Mouse (Mus musculus): ENCODE measurements around the gene Snx4. TPM values are rescaled to one million over a fixed set of nuclear protein-coding genes. Genes with fewer than 3 reads are reported as not detected.

Gene Snx4
- polyA plus RNA-seq, 1 experiment from 2014 or later, result 83.0 TPM

DNA sequence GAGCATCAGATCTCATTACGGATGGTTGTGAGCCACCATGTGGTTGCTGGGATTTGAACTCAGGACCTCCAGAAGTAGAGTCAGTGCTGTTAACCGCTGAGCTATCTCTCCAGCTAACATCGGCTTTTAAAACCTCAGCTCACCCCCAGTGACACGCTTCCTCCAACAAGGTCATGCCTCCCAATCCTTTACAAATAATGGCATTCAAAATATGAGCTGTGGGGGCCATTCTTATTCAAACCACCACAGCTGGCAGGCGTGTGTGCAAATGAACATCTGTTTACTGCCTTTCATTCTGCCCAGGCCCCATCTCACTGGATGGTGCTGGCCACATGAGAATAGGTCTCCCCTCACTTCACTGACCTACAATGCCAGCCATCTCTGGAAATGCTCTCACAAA is 4.7 kb upstream of the Snx4 start:
- H3K27ac ChIP-seq, result no peak overlapping the region
- no peak overlapping the region for H3K4me3 ChIP-seq
- H3K9me3 ChIP-seq (replicated peaks), result no peaks in the 10 kb centered on the region
- H3K4me1 ChIP-seq, result no peaks in the 10 kb centered on the region
- ATAC-seq (ENCODE audit: low FRiP score), result no peak
- peaks cover 23% of the 10 kb centered on the region for H3K36me3 ChIP-seq
- H3K27me3 ChIP-seq, result no peaks in the 10 kb centered on the region
- H3K4me2 ChIP-seq (replicated peaks), result no peak overlapping the region
- WGBS, result 87% methylated on average over 5 of the region's 5 CpGs
- no peak overlapping the region for H3K9ac ChIP-seq

DNA sequence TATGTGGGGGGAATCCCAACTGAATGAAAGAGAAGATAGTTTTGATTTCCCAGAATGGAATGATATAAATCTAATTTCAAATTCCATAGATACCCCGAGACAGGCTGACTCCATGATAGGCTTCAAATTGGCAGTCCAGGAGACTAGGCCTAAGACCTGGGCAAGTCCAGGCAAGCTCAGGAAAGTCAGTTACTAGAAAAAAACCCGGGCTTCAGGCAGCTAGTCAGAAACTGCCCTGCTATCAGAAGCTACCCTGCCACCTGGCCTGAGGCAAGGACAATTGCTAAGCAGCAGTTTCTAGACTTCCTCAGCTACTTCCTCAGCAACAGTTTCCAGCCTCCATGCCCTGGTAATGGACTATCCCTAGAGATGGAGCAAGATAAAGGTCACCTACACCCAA is 4.2 kb upstream of the Snx4 start:
- Histone ChIP-seq H3K27ac (no peak overlapping the region), H3K4me3 (no peak overlapping the region), H3K36me3 (peaks cover 18% of the 10 kb centered on the region), H3K4me1 (peaks cover 1% of the 10 kb centered on the region), H3K9ac (no peak overlapping the region), H3K4me2 (replicated peaks) (no peak overlapping the region), H3K27me3 (no peaks in the 10 kb centered on the region), H3K9me3 (replicated peaks) (no peaks in the 10 kb centered on the region)
- 80% methylated on average over 2 of the region's 2 CpGs for WGBS
- no peak for ATAC-seq (ENCODE audit: low FRiP score)

GRCm38 (mm10) chr16:33250651-33251120 is 556 bp upstream of the Snx4 start:
- no peaks in the 10 kb centered on the region for H3K36me3 ChIP-seq
- H3K9ac ChIP-seq, result peak overlapping the region; percentile 94
- peaks cover 16% of the 10 kb centered on the region for H3K4me1 ChIP-seq
- WGBS, result 24% methylated on average over 9 of the region's 9 CpGs
- no peaks in the 10 kb centered on the region for H3K9me3 ChIP-seq (replicated peaks)
- peak overlapping the region; percentile 85 for H3K27ac ChIP-seq
- H3K4me2 ChIP-seq (replicated peaks), result peak overlapping the region; percentile 76
- ATAC-seq (ENCODE audit: low FRiP score), result no peak
- H3K4me3 ChIP-seq, result peak overlapping the region; percentile 96
- no peaks in the 10 kb centered on the region for H3K27me3 ChIP-seq

DNA sequence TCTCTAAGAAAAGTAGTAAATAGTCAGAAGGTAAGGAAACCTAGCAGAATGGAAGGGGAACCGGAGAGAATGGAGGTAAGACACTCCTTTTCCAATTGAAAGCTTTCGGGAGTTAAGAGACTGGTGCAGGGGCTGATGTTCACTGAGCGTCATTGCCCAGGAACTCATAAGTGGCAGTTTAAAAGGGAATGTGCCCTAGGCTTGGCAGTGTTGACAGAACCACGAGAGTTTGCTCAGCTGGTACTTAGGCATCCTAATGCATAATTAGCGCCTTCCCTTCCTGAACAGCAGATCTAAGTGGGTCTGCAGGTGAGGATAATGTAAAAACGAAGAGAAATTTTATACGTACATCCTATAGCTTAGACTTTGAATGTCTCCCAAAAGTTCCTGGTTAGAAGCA is 4.4 kb downstream of the Snx4 start:
- H3K27me3 ChIP-seq, result no peaks in the 10 kb centered on the region
- no peak for ATAC-seq (ENCODE audit: low FRiP score)
- H3K4me1 ChIP-seq, result peaks cover 18% of the 10 kb centered on the region
- H3K4me3 ChIP-seq, result no peak overlapping the region
- no peak overlapping the region for H3K27ac ChIP-seq
- H3K4me2 ChIP-seq (replicated peaks), result no peak overlapping the region
- no peaks in the 10 kb centered on the region for H3K36me3 ChIP-seq
- no peak overlapping the region for H3K9ac ChIP-seq
- WGBS, result 88% methylated on average over 7 of the region's 7 CpGs
- H3K9me3 ChIP-seq (replicated peaks), result no peaks in the 10 kb centered on the region

DNA sequence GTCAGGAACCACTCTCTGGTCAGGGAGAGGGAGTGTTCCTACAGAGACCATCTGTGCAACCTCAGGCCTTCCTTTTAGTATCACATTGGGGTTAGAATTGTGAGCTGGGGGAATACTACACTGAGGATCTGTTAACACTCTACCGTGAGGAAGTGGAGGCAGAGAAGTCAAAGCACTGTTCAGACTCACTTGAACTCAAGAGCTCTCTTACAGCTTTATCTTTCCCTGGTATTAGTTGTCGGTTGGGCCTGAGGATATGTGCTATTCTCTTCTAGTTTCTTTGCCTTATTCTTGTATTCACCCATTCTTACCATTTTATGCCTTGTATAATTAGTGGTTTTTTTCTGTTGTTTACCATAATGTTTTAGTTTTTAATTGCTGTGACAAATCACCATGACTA is 7.3 kb downstream of the Snx4 start:
- H3K27ac ChIP-seq, result no peak overlapping the region
- H3K4me3 ChIP-seq, result no peak overlapping the region
- 87% methylated on average over 2 of the region's 2 CpGs for WGBS
- no peaks in the 10 kb centered on the region for H3K9me3 ChIP-seq (replicated peaks)
- no peaks in the 10 kb centered on the region for H3K36me3 ChIP-seq
- ATAC-seq (ENCODE audit: low FRiP score), result no peak
- H3K27me3 ChIP-seq, result no peaks in the 10 kb centered on the region
- H3K9ac ChIP-seq, result no peak overlapping the region
- H3K4me2 ChIP-seq (replicated peaks), result no peak overlapping the region
- H3K4me1 ChIP-seq, result 0 out of 2 replicates have a peak, but pooled peaks cover 2% of the 10 kb centered on the region

DNA sequence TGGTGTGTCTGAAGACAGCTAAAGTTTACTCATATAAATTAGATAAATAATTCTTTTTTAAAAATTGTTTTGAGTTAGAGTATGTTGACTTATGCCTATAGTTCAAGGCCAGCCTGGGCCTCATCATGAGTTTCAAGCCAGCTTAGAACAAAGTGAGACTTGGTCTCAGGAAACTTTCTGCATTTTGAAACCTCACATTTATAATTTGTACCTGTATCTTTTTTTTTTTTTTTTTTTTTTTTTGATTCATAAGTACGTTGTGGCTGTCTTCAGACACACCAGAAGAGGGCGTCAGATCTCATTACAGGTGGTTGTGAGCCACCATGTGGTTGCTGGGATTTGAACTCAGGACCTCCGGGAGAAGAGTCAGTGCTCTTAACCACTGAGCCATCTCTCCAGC is 8.6 kb downstream of the Snx4 start:
- no peaks in the 10 kb centered on the region for H3K27me3 ChIP-seq
- no peak overlapping the region for H3K4me2 ChIP-seq (replicated peaks)
- H3K4me3 ChIP-seq, result no peak overlapping the region
- H3K27ac ChIP-seq, result no peak overlapping the region
- 81% methylated on average over 3 of the region's 3 CpGs for WGBS
- H3K4me1 ChIP-seq, result 0 out of 2 replicates have a peak, but pooled peaks cover 2% of the 10 kb centered on the region
- H3K36me3 ChIP-seq, result peaks cover 6% of the 10 kb centered on the region
- no peak for ATAC-seq (ENCODE audit: low FRiP score)
- no peak overlapping the region for H3K9ac ChIP-seq
- H3K9me3 ChIP-seq (replicated peaks), result no peaks in the 10 kb centered on the region

GRCm38 (mm10) chr16:33260825-33261224 is 9.6 kb downstream of the Snx4 start:
- Histone ChIP-seq H3K27me3 (no peaks in the 10 kb centered on the region), H3K9ac (no peak overlapping the region), H3K9me3 (replicated peaks) (no peaks in the 10 kb centered on the region), H3K4me3 (no peak overlapping the region), H3K27ac (no peak overlapping the region), H3K4me1 (0 out of 2 replicates have a peak, but pooled peaks cover 2% of the 10 kb centered on the region), H3K36me3 (peaks cover 14% of the 10 kb centered on the region), H3K4me2 (replicated peaks) (no peak overlapping the region)
- 90% methylated on average over 8 of the region's 8 CpGs for WGBS
- ATAC-seq (ENCODE audit: low FRiP score), result no peak

GRCm38 (mm10) chr16:33261584-33262061 is 10.4 kb downstream of the Snx4 start:
- H3K4me3 ChIP-seq, result no peak overlapping the region
- H3K36me3 ChIP-seq, result peaks cover 21% of the 10 kb centered on the region
- no peak overlapping the region for H3K4me2 ChIP-seq (replicated peaks)
- no peak overlapping the region for H3K9ac ChIP-seq
- H3K4me1 ChIP-seq, result 0 out of 2 replicates have a peak, but pooled peaks cover 2% of the 10 kb centered on the region
- 89% methylated on average over 2 of the region's 2 CpGs for WGBS
- no peak for ATAC-seq (ENCODE audit: low FRiP score)
- H3K9me3 ChIP-seq (replicated peaks), result no peaks in the 10 kb centered on the region
- H3K27ac ChIP-seq, result no peak overlapping the region
- H3K27me3 ChIP-seq, result no peaks in the 10 kb centered on the region

DNA sequence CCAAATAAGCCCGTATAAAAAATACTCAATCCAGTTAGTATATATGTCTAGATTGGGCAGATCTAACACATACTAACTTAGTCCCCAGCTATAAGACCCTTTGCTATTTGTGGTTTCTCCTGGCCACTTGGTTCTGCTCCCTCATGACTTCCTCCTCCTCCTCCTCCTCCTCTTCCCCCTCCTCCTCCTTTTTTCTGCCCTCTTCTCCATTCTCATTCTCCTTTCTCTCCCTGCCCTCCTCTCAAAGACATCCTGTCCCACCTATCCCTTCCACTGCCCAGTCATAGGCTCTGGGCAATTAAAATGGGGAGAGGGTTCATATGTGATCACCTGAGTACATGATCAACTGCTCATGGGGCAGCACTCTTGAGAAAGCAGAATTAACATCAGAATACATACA is 10.9 kb downstream of the Snx4 start:
- 0 out of 2 replicates have a peak, but pooled peaks cover 2% of the 10 kb centered on the region for H3K4me1 ChIP-seq
- H3K9ac ChIP-seq, result no peak overlapping the region
- H3K4me3 ChIP-seq, result no peak overlapping the region
- no peak for ATAC-seq (ENCODE audit: low FRiP score)
- no peak overlapping the region for H3K4me2 ChIP-seq (replicated peaks)
- H3K27ac ChIP-seq, result no peak overlapping the region
- no peaks in the 10 kb centered on the region for H3K27me3 ChIP-seq
- 100% methylated on average over 1 of the region's 1 CpGs for WGBS
- peaks cover 23% of the 10 kb centered on the region for H3K36me3 ChIP-seq
- H3K9me3 ChIP-seq (replicated peaks), result no peaks in the 10 kb centered on the region

DNA sequence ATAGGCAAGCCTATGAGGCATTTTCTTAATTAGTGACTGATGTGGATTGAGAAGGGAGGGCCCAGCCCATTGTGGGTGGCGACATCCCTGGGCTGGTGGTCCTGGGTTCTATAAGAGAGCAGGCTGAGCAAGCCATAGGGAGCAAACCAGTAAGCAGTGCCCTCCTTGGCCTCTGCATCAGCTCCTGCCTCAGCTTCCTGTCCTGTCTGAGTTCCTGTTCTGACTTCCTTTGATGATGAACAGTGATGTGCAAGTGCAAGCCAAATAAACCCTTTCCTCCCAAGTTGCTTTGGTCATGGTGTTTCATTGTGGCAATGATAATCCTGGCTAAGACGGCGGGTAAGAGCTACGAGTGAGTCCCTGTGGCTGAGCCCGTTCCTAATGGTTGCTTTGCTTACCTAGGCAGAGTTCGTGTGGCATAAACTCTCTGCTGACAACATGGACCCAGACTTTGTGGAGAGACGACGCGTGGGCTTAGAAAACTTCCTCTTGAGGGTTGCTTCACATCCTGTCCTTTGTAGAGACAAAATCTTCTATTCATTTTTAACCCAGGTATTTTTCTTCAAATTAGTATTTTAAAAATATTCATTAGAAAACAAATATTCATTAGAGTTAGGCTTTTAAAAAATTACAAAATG is 16.5 kb downstream of the Snx4 start:
- WGBS, result 94% methylated on average over 9 of the region's 9 CpGs
- Histone ChIP-seq H3K36me3 (peaks cover 61% of the 10 kb centered on the region), H3K27me3 (no peaks in the 10 kb centered on the region), H3K27ac (no peak overlapping the region), H3K4me3 (no peak overlapping the region), H3K9me3 (replicated peaks) (no peaks in the 10 kb centered on the region), H3K4me1 (no peaks in the 10 kb centered on the region), H3K9ac (no peak overlapping the region), H3K4me2 (replicated peaks) (no peak overlapping the region)
- no peak for ATAC-seq (ENCODE audit: low FRiP score)

GRCm38 (mm10) chr16:33271824-33272223 is 20.6 kb downstream of the Snx4 start:
- H3K9ac ChIP-seq, result no peak overlapping the region
- 89% methylated on average over 4 of the region's 4 CpGs for WGBS
- ATAC-seq (ENCODE audit: low FRiP score), result no peak
- H3K27ac ChIP-seq, result no peak overlapping the region
- no peak overlapping the region for H3K4me3 ChIP-seq
- peaks cover 65% of the 10 kb centered on the region for H3K36me3 ChIP-seq
- H3K27me3 ChIP-seq, result no peaks in the 10 kb centered on the region
- no peaks in the 10 kb centered on the region for H3K4me1 ChIP-seq
- no peaks in the 10 kb centered on the region for H3K9me3 ChIP-seq (replicated peaks)
- H3K4me2 ChIP-seq (replicated peaks), result no peak overlapping the region

- no peak for ATAC-seq (ENCODE audit: low FRiP score)
- WGBS, result 91% methylated on average over 1 of the region's 1 CpGs
- Histone ChIP-seq H3K27ac (no peak overlapping the region), H3K9me3 (replicated peaks) (no peaks in the 10 kb centered on the region), H3K9ac (no peak overlapping the region), H3K36me3 (peaks cover 65% of the 10 kb centered on the region), H3K4me2 (replicated peaks) (no peak overlapping the region), H3K4me3 (no peak overlapping the region), H3K4me1 (no peaks in the 10 kb centered on the region), H3K27me3 (no peaks in the 10 kb centered on the region)
These were observed 31.8 kb downstream of the Snx4 start for GRCm38 (mm10) chr16:33283079-33283478.

DNA sequence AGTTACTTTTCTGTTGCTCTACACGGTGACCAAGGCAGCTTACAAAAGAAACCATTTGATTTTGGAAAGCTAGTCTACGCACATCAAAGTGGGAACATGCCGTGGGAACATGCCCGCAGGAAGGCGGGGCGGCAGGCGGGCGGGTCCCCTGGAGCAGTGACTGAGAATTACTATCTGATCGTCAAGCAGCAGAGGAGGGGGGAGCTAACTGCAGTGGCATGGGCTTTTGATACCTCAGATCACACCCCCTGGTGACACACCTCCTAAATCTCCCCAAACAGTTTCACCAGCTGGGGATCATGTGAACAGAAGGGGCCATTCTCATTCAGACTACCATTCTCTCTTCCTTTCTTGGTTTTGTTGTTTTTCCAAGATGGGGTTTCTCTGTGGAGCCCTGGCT is 37.3 kb downstream of the Snx4 start:
- Histone ChIP-seq H3K9me3 (replicated peaks) (no peaks in the 10 kb centered on the region; the same call in 1 of the 2 replicates), H3K4me2 (replicated peaks) (no peak overlapping the region), H3K4me3 (no peak overlapping the region), H3K27ac (no peak overlapping the region), H3K4me1 (no peaks in the 10 kb centered on the region), H3K27me3 (no peaks in the 10 kb centered on the region), H3K36me3 (peaks cover 74% of the 10 kb centered on the region), H3K9ac (no peak overlapping the region)
- ATAC-seq (ENCODE audit: low FRiP score), result no peak
- WGBS, result 84% methylated on average over 9 of the region's 9 CpGs
